Mouse (Mus musculus) ES-Bruce4 (cell line): ENCODE measurements at regions not wholly inside any gene's neighbourhood (a gene's known extent, or its start where the extent isn't known, plus 50 kb on each side); places are given as distances from the start of the nearest gene placed in this dataset.

Source experiments
- CTCF ChIP-seq: IDR thresholded peaks from one replicate; pipeline ENCODE4 v1.8.1; 2011; ENCODE audit warnings: low read depth, low read length
- POLR2A ChIP-seq: IDR thresholded peaks from one replicate; pipeline ENCODE4 v1.8.1; 2011; ENCODE audit warnings: low read length; ENCODE audit not compliant: insufficient read depth

DNA sequence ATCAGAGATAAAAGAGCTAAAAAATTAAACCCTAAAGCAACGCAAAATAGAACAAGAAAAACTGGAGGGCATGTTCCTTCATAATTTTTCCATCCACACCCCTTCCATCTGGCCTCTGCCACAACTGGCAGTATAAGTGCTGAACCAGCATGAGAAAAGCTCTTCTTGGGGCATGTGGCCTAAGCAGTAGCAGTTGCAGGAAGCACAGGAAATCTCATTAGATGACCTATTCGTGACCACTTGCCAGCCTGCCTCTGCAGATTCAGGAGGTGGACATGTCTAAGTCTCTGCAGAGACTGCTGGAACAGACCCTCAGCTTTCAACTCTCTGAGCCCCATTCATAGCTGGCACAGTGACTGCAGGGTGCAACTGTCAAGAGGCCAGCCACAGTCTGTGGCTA is 116.5 kb upstream of the Teddm2 start:
- TF ChIP-seq CTCF: no peak
- TF ChIP-seq POLR2A: no peak
